Comparison of ENCODE assay signal across 23 mouse cellular contexts in the genomic region with DNA sequence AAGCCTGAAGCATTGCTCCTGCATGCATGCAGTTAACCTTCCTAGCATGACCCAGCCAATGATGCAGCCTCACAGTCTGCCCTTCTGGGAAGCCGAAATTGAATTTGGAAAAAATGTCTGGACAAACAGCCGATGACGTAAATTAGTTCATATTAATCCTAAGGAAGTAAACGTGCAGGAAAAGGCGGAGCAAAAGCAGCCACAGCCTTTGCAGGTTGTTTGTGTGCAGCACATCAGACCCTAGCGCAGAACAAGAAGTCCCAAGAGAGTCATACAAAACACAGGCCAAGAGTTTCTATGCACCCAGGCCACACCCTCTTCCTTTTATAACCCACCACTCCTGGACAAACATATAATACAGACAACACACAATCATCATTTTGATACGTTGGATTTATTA. TPM values are rescaled to one million over a fixed set of nuclear protein-coding genes. Genes with fewer than 3 reads are reported as not detected.
DNase-seq lines count a peak whose midpoint lies in the region; ATAC-seq and TF ChIP-seq lines count a peak whose summit lies in the region.
"Had no signal": no experiment of that assay in that cellular context is flagged by ENCODE, and none has a peak within 500 bp of the region (broad histone marks: within the 10 kb centered on the region; RNA-seq: fewer than 3 reads in every experiment).

No protein-coding gene starts in this region.

- no peaks in the 10 kb centered on the region for H3K9me3 ChIP-seq in heart, embryonic 15.5 days (replicated peaks)
- no peaks in the 10 kb centered on the region for H3K9me3 ChIP-seq in lung, postnatal 0 days (ENCODE audit: low read length)
- no peaks in the 10 kb centered on the region for H3K9me3 ChIP-seq in forebrain, postnatal 0 days (ENCODE audit: low read length)
- H3K9me3 ChIP-seq: embryonic facial prominence, embryonic 12.5 days; hindbrain, embryonic 12.5 days; neural tube, embryonic 12.5 days had no signal

- H3K4me3 ChIP-seq in gastrocnemius, adult 2 months = peak overlapping the region; percentile 28; the same call in 1 of the 2 replicates
- no peak overlapping the region for H3K4me3 ChIP-seq in heart, embryonic 15.5 days
- no peak overlapping the region for H3K4me3 ChIP-seq in thymus, adult 2 months (ENCODE audit: control insufficient read depth, insufficient read depth, low read length)
- H3K4me3 ChIP-seq in lung, postnatal 0 days (ENCODE audit: low read depth, low read length) = no peak overlapping the region
- H3K4me3 ChIP-seq in forebrain, postnatal 0 days (ENCODE audit: low read depth, low read length) = no peak overlapping the region
- H3K4me3 ChIP-seq: embryonic facial prominence, embryonic 12.5 days; hindbrain, embryonic 12.5 days; myocyte; neural tube, embryonic 12.5 days had no signal

- no peak overlapping the region for H3K4me2 ChIP-seq in heart, embryonic 15.5 days
- H3K4me2 ChIP-seq in lung, postnatal 0 days (replicated peaks; ENCODE audit: low read depth, low read length) = no peak overlapping the region
- H3K4me2 ChIP-seq in forebrain, postnatal 0 days (ENCODE audit: low read depth) = no peak overlapping the region
- H3K4me2 ChIP-seq: embryonic facial prominence, embryonic 12.5 days; hindbrain, embryonic 12.5 days; midbrain, embryonic 11.5 days; neural tube, embryonic 12.5 days had no signal

- ATAC-seq in heart, embryonic 15.5 days (replicated peaks; ENCODE audit: insufficient number of reproducible peaks, insufficient read depth, low FRiP score, low read depth) = no peak
- ATAC-seq in lung, postnatal 0 days = no peak
- no peak for ATAC-seq in forebrain, postnatal 0 days

- TF ChIP-seq CTCF in gastrocnemius, adult 2 months (IDR thresholded peaks at IDR 0.05) = no peak
- TF ChIP-seq CTCF in thymus, adult 2 months (IDR thresholded peaks at IDR 0.05; ENCODE audit: borderline replicate concordance, control insufficient read depth, extremely low read depth, insufficient read depth, low read length, poor library complexity) = no peak
- no peak for TF ChIP-seq CTCF in lung, postnatal 0 days (IDR thresholded peaks at IDR 0.05)
- TF ChIP-seq CTCF in forebrain, postnatal 0 days (IDR thresholded peaks at IDR 0.05; ENCODE audit: low read depth) = no peak

- intact Hi-C loops in gastrocnemius, adult 2 months (cut with DNase I) = no loop called here
- intact Hi-C loops in gastrocnemius, postnatal 36 days (cut with DNase I) = no loop called here

- WGBS in heart, embryonic 15.5 days = 82% methylated on average over 7 of the region's 7 CpGs
- WGBS in thymus, adult 2 months = 15% methylated on average over 7 of the region's 7 CpGs
- 79% methylated on average over 7 of the region's 7 CpGs for WGBS in lung, postnatal 0 days
- 94% methylated on average over 7 of the region's 7 CpGs for WGBS in forebrain, postnatal 0 days

- peak overlapping the region; percentile 35; the same call in 1 of the 2 replicates for H3K27ac ChIP-seq in gastrocnemius, adult 2 months
- H3K27ac ChIP-seq in heart, embryonic 15.5 days = peak overlapping the region; percentile 25; the same call in 1 of the 2 replicates
- peak overlapping the region; percentile 45 for H3K27ac ChIP-seq in thymus, adult 2 months (ENCODE audit: control insufficient read depth, insufficient read depth, low read length)
- H3K27ac ChIP-seq in lung, postnatal 0 days (ENCODE audit: low read length) = no peak overlapping the region
- H3K27ac ChIP-seq in forebrain, postnatal 0 days (ENCODE audit: low read depth, low read length) = no peak overlapping the region
- H3K27ac ChIP-seq: embryonic facial prominence, embryonic 12.5 days; hindbrain, embryonic 12.5 days; liver, embryonic 14.5 days; neural tube, embryonic 12.5 days had no signal

- no peak for DNase-seq in gastrocnemius, adult 2 months
- no peak for DNase-seq in gastrocnemius, postnatal 36 days
- DNase-seq in heart, postnatal 4 days = no peak
- no peak for DNase-seq in thymus, adult 2 months
- no peak for DNase-seq in thymus, adult 18-20 months
- no peak for DNase-seq in lung, postnatal 0 days (ENCODE audit: low spot score)
- DNase-seq in forebrain, postnatal 0 days = no peak
- DNase-seq: cerebellum, adult 11-12 months; cerebellum, adult 9-11 months; embryo, embryonic 11 days; kidney, adult 11 months; kidney, postnatal 14 days; liver; lung, adult 2 months; lung, postnatal 36 days; right cerebral cortex, adult 18-20 months had no signal

- peaks cover 16% of the 10 kb centered on the region; the same call in 1 of the 2 replicates for H3K36me3 ChIP-seq in heart, embryonic 15.5 days
- H3K36me3 ChIP-seq in thymus, adult 2 months (ENCODE audit: control insufficient read depth, insufficient read depth, low read length) = no peaks in the 10 kb centered on the region
- peaks cover 6% of the 10 kb centered on the region; the same call in 1 of the 2 replicates for H3K36me3 ChIP-seq in lung, postnatal 0 days (ENCODE audit: insufficient read depth, low read length)
- peaks cover 40% of the 10 kb centered on the region for H3K36me3 ChIP-seq in forebrain, postnatal 0 days (ENCODE audit: insufficient read depth)

- no peak for TF ChIP-seq POLR2A in thymus, adult 2 months (IDR thresholded peaks at IDR 0.05; ENCODE audit: control insufficient read depth, extremely low read depth, insufficient read depth, low read length, poor library complexity)

- H3K4me1 ChIP-seq in heart, embryonic 15.5 days (replicated peaks) = no peaks in the 10 kb centered on the region
- peaks cover 23% of the 10 kb centered on the region for H3K4me1 ChIP-seq in thymus, adult 2 months (replicated peaks; ENCODE audit: control insufficient read depth, insufficient read depth, low read length)
- no peaks in the 10 kb centered on the region for H3K4me1 ChIP-seq in lung, postnatal 0 days (ENCODE audit: insufficient read depth, low read depth, low read length)
- H3K4me1 ChIP-seq in forebrain, postnatal 0 days (ENCODE audit: insufficient read depth) = no peaks in the 10 kb centered on the region
- H3K4me1 ChIP-seq: embryonic facial prominence, embryonic 12.5 days; neural tube, embryonic 12.5 days had no signal

- H3K9ac ChIP-seq in heart, embryonic 15.5 days = no peak overlapping the region
- no peak overlapping the region for H3K9ac ChIP-seq in lung, postnatal 0 days (replicated peaks; ENCODE audit: low read depth)
- H3K9ac ChIP-seq in forebrain, postnatal 0 days = no peak overlapping the region
- H3K9ac ChIP-seq: embryonic facial prominence, embryonic 12.5 days; hindbrain, embryonic 12.5 days; liver, embryonic 14.5 days; neural tube, embryonic 12.5 days had no signal

- H3K27me3 ChIP-seq in heart, embryonic 15.5 days = no peaks in the 10 kb centered on the region
- H3K27me3 ChIP-seq in thymus, adult 2 months (ENCODE audit: control insufficient read depth, insufficient read depth, low read length) = no peaks in the 10 kb centered on the region
- H3K27me3 ChIP-seq in lung, postnatal 0 days (replicated peaks; ENCODE audit: insufficient read depth, low read length) = no peaks in the 10 kb centered on the region
- no peaks in the 10 kb centered on the region for H3K27me3 ChIP-seq in forebrain, postnatal 0 days (ENCODE audit: insufficient read depth, low read length)
- H3K27me3 ChIP-seq: embryonic facial prominence, embryonic 12.5 days; hindbrain, embryonic 12.5 days; neural tube, embryonic 12.5 days had no signal

- TF ChIP-seq EP300 in lung, postnatal 0 days (IDR thresholded peaks at IDR 0.05) = no peak

RNA-seq across cellular contexts. Expression of a gene that starts 38.3 kb away (rescaled TPM):
- 1 to 10 TPM; 6.7 to 7.9 TPM for total RNA-seq in gastrocnemius, adult 2 months (2021)
- total RNA-seq in gastrocnemius, postnatal 36 days (2021) = 1 to 10 TPM; 5.9 to 6.1 TPM
- polyA plus RNA-seq in heart, embryonic 15.5 days (2015; fragmentation: Nextera tagmentation; extraction: Ambion mirVana) = 67.2 and 70.0 TPM in 2 replicates
- total RNA-seq in heart, postnatal 4 days (2021) = 10 to 100 TPM; 27.7 to 29.6 TPM
- 14.5 and 17.7 TPM in 2 replicates for polyA plus RNA-seq in thymus, adult 2 months (2012; rRNA removed)
- polyA plus RNA-seq in lung, postnatal 0 days (2015; fragmentation: Nextera tagmentation; extraction: Ambion mirVana) = 151 and 159 TPM in 2 replicates
- total RNA-seq in forebrain, postnatal 0 days (2014; rRNA removed) = 106 and 119 TPM in 2 replicates
- 180 and 199 TPM in 2 replicates for polyA plus RNA-seq in forebrain, postnatal 0 days (2015; fragmentation: Nextera tagmentation; extraction: Ambion mirVana)

Comparison
In these comparisons a context has a peak if more than half of its experiments do, and no peak if none do; other contexts are left out.
1. H3K27ac ChIP-seq: peak in gastrocnemius, adult 2 months (single experiment), heart, embryonic 15.5 days (single experiment) and thymus, adult 2 months (single experiment); none in lung, postnatal 0 days (single experiment) and forebrain, postnatal 0 days (single experiment).